In genomic region chr6:82763871-82764503, GRCm38 (mm10) we compare ENCODE assay signal across 7 mouse cellular contexts. TPM values are rescaled to one million over a fixed set of nuclear protein-coding genes. Genes with fewer than 3 reads are reported as not detected.
DNase-seq lines count a peak whose midpoint lies in the region; ATAC-seq lines count a peak whose summit lies in the region.

No protein-coding gene starts in this region.

- ATAC-seq in liver, embryonic 12.5 days: peak; percentile 83

- peak overlapping the region; percentile 19; the same call in 1 of the 2 replicates for H3K9ac ChIP-seq in liver, embryonic 12.5 days

- peaks cover 90% of the 10 kb centered on the region for H3K4me1 ChIP-seq in liver, embryonic 12.5 days

- peak overlapping the region; percentile 14 for H3K4me3 ChIP-seq in liver, embryonic 12.5 days

- 3% methylated on average over 9 of the region's 9 CpGs for WGBS in liver, embryonic 12.5 days (ENCODE audit: insufficient replicate concordance)

- no peaks in the 10 kb centered on the region for H3K27me3 ChIP-seq in liver, embryonic 12.5 days (replicated peaks)

- H3K4me2 ChIP-seq in liver, embryonic 12.5 days: peak overlapping the region; percentile 61

- DNase-seq in right cerebral cortex, postnatal 10 days (ENCODE audit: low spot score in 2 of 2): peak; percentile 37
- no peak for DNase-seq in right cerebral cortex, adult 18-20 months
- DNase-seq in embryo, embryonic 11 days: peak; percentile 21
- peak; percentile 75 for DNase-seq in testis, postnatal 14 days (ENCODE audit: low spot score)
- no peak for DNase-seq in right cerebral cortex, postnatal 36 days (ENCODE audit: low spot score in 2 of 2)
- DNase-seq in urinary bladder, postnatal 25 days (ENCODE audit: low spot score): no peak

- peaks cover 13% of the 10 kb centered on the region for H3K36me3 ChIP-seq in liver, embryonic 12.5 days

- H3K9me3 ChIP-seq in liver, embryonic 12.5 days (replicated peaks): no peaks in the 10 kb centered on the region

- peak overlapping the region; percentile 70 for H3K27ac ChIP-seq in liver, embryonic 12.5 days

RNA-seq across cellular contexts. Expression of gene Hk2, which starts 10.3 kb away (rescaled TPM):
- 10.1 and 11.1 TPM in 2 replicates for polyA plus RNA-seq in liver, embryonic 12.5 days (2016; fragmentation: Nextera tagmentation; extraction: Ambion mirVana)

RNA-seq across cellular contexts. Expression of gene Pole4, which starts 58.8 kb away (rescaled TPM):
- 80.8 and 81.1 TPM in 2 replicates for polyA plus RNA-seq in liver, embryonic 12.5 days (2016; fragmentation: Nextera tagmentation; extraction: Ambion mirVana)

Comparison
In these comparisons a context has a peak if more than half of its experiments do, and no peak if none do; other contexts are left out.
1. DNase-seq: peak in right cerebral cortex, postnatal 10 days (2 of 2), embryo, embryonic 11 days (single experiment) and testis, postnatal 14 days (single experiment); none in right cerebral cortex, adult 18-20 months (single experiment), right cerebral cortex, postnatal 36 days (0 of 2) and urinary bladder, postnatal 25 days (single experiment).